Mouse (Mus musculus) liver, embryonic 14.5 days (tissue): ENCODE measurements around the gene Mrpl54.

Source experiments
- CTCF ChIP-seq: IDR thresholded peaks from 2 replicates; pipeline ENCODE4 v1.5.1; 2016; ENCODE audit warnings: antibody characterized with exemption, low read depth, control low read depth
- EP300 ChIP-seq: IDR thresholded peaks from 2 replicates; pipeline ENCODE4 v1.6.1; 2016; ENCODE audit warnings: antibody characterized with exemption, low read depth

DNA sequence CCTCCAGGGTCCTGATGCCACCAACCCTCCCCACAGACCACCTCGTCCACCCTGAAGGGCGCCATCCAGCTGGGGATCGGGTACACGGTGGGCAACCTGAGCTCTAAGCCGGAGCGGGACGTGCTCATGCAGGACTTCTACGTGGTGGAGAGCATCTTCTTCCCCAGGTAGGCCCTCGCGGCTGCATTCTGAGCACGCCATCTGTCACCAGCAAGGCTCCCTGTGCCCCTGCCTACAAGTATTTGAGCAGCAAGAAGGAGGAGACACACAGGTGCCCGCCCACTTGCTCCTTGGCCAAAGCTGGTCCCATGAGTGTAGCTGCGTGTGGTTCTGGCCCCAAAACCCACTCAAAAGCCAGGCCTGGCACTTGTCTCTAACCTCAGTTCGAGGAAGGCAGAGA lies 38.9 kb upstream of the Mrpl54 start:
- no peak for TF ChIP-seq CTCF
- no peak for TF ChIP-seq EP300
